Mouse (Mus musculus) heart, adult 2 months (tissue): ENCODE data around the gene Sstr3. TPM values are rescaled to one million over a fixed set of nuclear protein-coding genes. Genes with fewer than 3 reads are reported as not detected.

Experiments
- DNase-seq, 2 experiments: peaks; one replicate each; pipeline ENCODE4 v3.0.0; 2021
- H3K27ac ChIP-seq: fragments of 200-600 bp; 2 replicates; pipeline ENCODE4 v1.8.1; 2022
- H3K27me3 ChIP-seq: fragments of 200-500 bp; 2 replicates; pipeline ENCODE4 v1.6.1; 2012; ENCODE audit warnings: mild to moderate bottlenecking, low read length, inconsistent platforms, mixed read lengths; ENCODE audit not compliant: control insufficient read depth, insufficient read depth
- H3K36me3 ChIP-seq: fragments of 200-500 bp; 2 replicates; pipeline ENCODE4 v1.6.1; 2012; ENCODE audit warnings: low read length, inconsistent platforms; ENCODE audit not compliant: control insufficient read depth, insufficient read depth
- H3K4me1 ChIP-seq: fragments of 200-500 bp; 2 replicates; pipeline ENCODE4 v1.6.1; 2011; ENCODE audit warnings: low read length; ENCODE audit not compliant: control insufficient read depth, insufficient read depth
- H3K4me3 ChIP-seq: fragments of 200-600 bp; 2 replicates; pipeline ENCODE4 v1.8.1; 2022
- H3K79me2 ChIP-seq: fragments of 200-500 bp; replicated peaks from 2 replicates; pipeline ENCODE4 v1.6.1; 2012; ENCODE audit warnings: mild to moderate bottlenecking, inconsistent platforms, low read length, moderate library complexity, mixed read lengths; ENCODE audit not compliant: control insufficient read depth, insufficient read depth
- H3K9ac ChIP-seq: fragments of 200-500 bp; 2 replicates; pipeline ENCODE4 v1.6.1; 2012; ENCODE audit warnings: low read depth, mild to moderate bottlenecking, control low read depth, inconsistent platforms, low read length, mixed read lengths
- CTCF ChIP-seq: fragments of 200-600 bp; IDR thresholded peaks from 2 replicates; pipeline ENCODE4 v1.8.1; 2022; ENCODE audit warnings: antibody characterized with exemption, mild to moderate bottlenecking, moderate library complexity
- EP300 ChIP-seq: fragments of 200-500 bp; IDR thresholded peaks from 2 replicates; pipeline ENCODE4 v1.6.1; 2011; ENCODE audit warnings: low read depth, low read length, control low read depth; ENCODE audit not compliant: insufficient read depth
- POLR2A ChIP-seq: fragments of 200-500 bp; IDR thresholded peaks from 2 replicates; pipeline ENCODE4 v1.6.1; 2011; ENCODE audit warnings: mild to moderate bottlenecking, low read depth, low read length, control low read depth; ENCODE audit not compliant: insufficient read depth
- WGBS: fragments of 180-500 bp; shearing (Covaris S2); methylation state at CpG from one replicate; pipeline ENCODE4 v1.1.7; 2018; 5-methylcytosine and 5-hydroxymethylcytosine counted together
- intact Hi-C: fragments of 180-260 bp; cut with DNase I; formaldehyde crosslinking; loops from one replicate; pipeline ENCODE4 v1.15.1; 2025
- polyA plus RNA-seq: library from polyadenylated mRNA; depleted of rRNA; stranded (reverse); fragments of >200 nt; gene quantifications from 2 replicates; pipeline ENCODE4 v1.2.3, GENCODE M21; 2012
- total RNA-seq, 2 experiments: library from RNA; stranded (reverse); gene quantifications; 2 replicates each; pipeline ENCODE4 v1.2.3; 2021

Sstr3 gene
- total and polyA plus RNA-seq, 3 experiments, result not detected

- DNase-seq, result peak; percentile 74 to 85
- Histone ChIP-seq H3K27ac (peak within 1 kb of the TSS; percentile 92), H3K4me1 (peaks cover 24% of the 10 kb centered on the region), H3K4me3 (peak within 1 kb of the TSS; percentile 44), H3K27me3 (no peaks in the 10 kb centered on the region), H3K36me3 (no peaks in the 10 kb centered on the region), H3K9ac (peak within 1 kb of the TSS; percentile 60), H3K79me2 (no peaks in the 10 kb centered on the region)
- WGBS, result 35% methylated on average over 17 of the region's 17 CpGs
- TF ChIP-seq POLR2A, result peak; percentile 66; the same call in 1 of the 2 replicates
- TF ChIP-seq CTCF, result no peak
- TF ChIP-seq EP300, result peak; percentile 56; the same call in 1 of the 2 replicates
- intact Hi-C loops, result loop anchor here (5.0 kb wide), 1 partner anchor 51 kb away; no protein-coding TSS in a partner anchor
These were observed 13.6 kb downstream of the Sstr3 start, which contains the start of gene C1qtnf6 for GRCm38 (mm10) chr15:78530671-78531450. Gene C1qtnf6, minus strand, starts transcription at chr15:78531416.

GRCm38 (mm10) chr15:78530141-78530540, 14.3 kb downstream of the Sstr3 start:
- peak overlapping the region; percentile 92 for H3K27ac ChIP-seq
- DNase-seq, result no peak
- no peak overlapping the region for H3K9ac ChIP-seq
- H3K27me3 ChIP-seq, result no peaks in the 10 kb centered on the region
- no peaks in the 10 kb centered on the region for H3K36me3 ChIP-seq
- H3K4me3 ChIP-seq, result no peak overlapping the region; the same call in 1 of the 2 replicates
- H3K79me2 ChIP-seq, result no peaks in the 10 kb centered on the region
- TF ChIP-seq CTCF (no peak), POLR2A (no peak), EP300 (no peak)
- H3K4me1 ChIP-seq, result peaks cover 24% of the 10 kb centered on the region
- intact Hi-C loops, result loop anchor here (5.0 kb wide), 1 partner anchor 52 kb away; no protein-coding TSS in a partner anchor
- WGBS, result 52% methylated on average over 3 of the region's 3 CpGs

- TF ChIP-seq EP300 (0 out of 2 replicates have a peak, but pooled peaks have one; percentile 37), POLR2A (peak; percentile 42; the same call in 1 of the 2 replicates), CTCF (no peak)
- intact Hi-C loops, result loop anchor here (1.0 to 5.0 kb wide), 2 partner anchors 9 to 258 kb away; no protein-coding TSS in a partner anchor
- Histone ChIP-seq H3K4me3 (peak overlapping the region; percentile 51), H3K36me3 (no peaks in the 10 kb centered on the region), H3K27me3 (no peaks in the 10 kb centered on the region), H3K27ac (peak overlapping the region; percentile 92), H3K4me1 (peaks cover 24% of the 10 kb centered on the region), H3K79me2 (no peaks in the 10 kb centered on the region), H3K9ac (peak overlapping the region; percentile 65)
- WGBS, result 5% methylated on average over 15 of the region's 15 CpGs
- peak; percentile 84 to 86 for DNase-seq
These were observed 15.0 kb downstream of the Sstr3 start for GRCm38 (mm10) chr15:78529428-78529990.

GRCm38 (mm10) chr15:78528726-78529411, 15.6 kb downstream of the Sstr3 start:
- peak overlapping the region; percentile 51 for H3K4me3 ChIP-seq
- intact Hi-C loops, result loop anchor here (1.0 to 5.0 kb wide), 2 partner anchors 9 to 258 kb away; no protein-coding TSS in a partner anchor
- DNase-seq, result peak; percentile 69 to 75
- TF ChIP-seq EP300 (0 out of 2 replicates have a peak, but pooled peaks have one; percentile 26), POLR2A (peak; percentile 9; the same call in 1 of the 2 replicates), CTCF (no peak)
- peaks cover 24% of the 10 kb centered on the region for H3K4me1 ChIP-seq
- H3K79me2 ChIP-seq, result no peaks in the 10 kb centered on the region
- H3K9ac ChIP-seq, result peak overlapping the region; percentile 65
- H3K27ac ChIP-seq, result peak overlapping the region; percentile 92
- no peaks in the 10 kb centered on the region for H3K27me3 ChIP-seq
- WGBS, result 24% methylated on average over 11 of the region's 11 CpGs
- no peaks in the 10 kb centered on the region for H3K36me3 ChIP-seq

- TF ChIP-seq POLR2A, result no peak
- 0 out of 2 replicates have a peak, but pooled peaks have one; percentile 16 for TF ChIP-seq EP300
- 43% methylated on average over 7 of the region's 7 CpGs for WGBS
- peak overlapping the region; percentile 92 for H3K27ac ChIP-seq
- peak; percentile 69 to 71 for DNase-seq
- no peaks in the 10 kb centered on the region for H3K27me3 ChIP-seq
- intact Hi-C loops, result loop anchor here (5.0 kb wide), 1 partner anchor 259 kb away; no protein-coding TSS in a partner anchor
- no peaks in the 10 kb centered on the region for H3K36me3 ChIP-seq
- H3K4me3 ChIP-seq, result peak overlapping the region; percentile 6; the same call in 1 of the 2 replicates
- no peak overlapping the region for H3K9ac ChIP-seq
- peaks cover 24% of the 10 kb centered on the region for H3K4me1 ChIP-seq
- no peaks in the 10 kb centered on the region for H3K79me2 ChIP-seq
These were observed 16.5 kb downstream of the Sstr3 start for GRCm38 (mm10) chr15:78527973-78528372.
